Mouse (Mus musculus) inflammation-experienced regulatory T-cells, adult 16 weeks (primary cell): ENCODE data around the gene Asna1. TPM values are rescaled to one million over a fixed set of nuclear protein-coding genes. Genes with fewer than 3 reads are reported as not detected.

ENCODE experiments used
- polyA plus RNA-seq: library from polyadenylated mRNA; unstranded; fragments of 100-300 nt; shearing (Covaris generic); gene quantifications from one replicate; pipeline ENCODE4 v1.2.1, GENCODE M21; 2017

Gene Asna1
- polyA plus RNA-seq: 40.2 TPM

GRCm38 (mm10) chr8:85025098-85025932, at the start of gene Asna1:
Asna1 (minus strand) TSS chr8:85025281.

GRCm38 (mm10) chr8:85071514-85072281, 46.6 kb upstream of the Asna1 start, which contains the start of gene Dhps:
Dhps (plus strand) TSS chr8:85071757.

GRCm38 (mm10) chr8:85067982-85068381, 42.9 kb upstream of the Asna1 start, which contains the start of gene Gm5741:
Gm5741 (minus strand) TSS chr8:85067982.

GRCm38 (mm10) chr8:85059879-85060616, 35.0 kb upstream of the Asna1 start, which contains the start of gene Fbxw9:
Fbxw9 (plus strand) TSS chr8:85060055.

GRCm38 (mm10) chr8:85036718-85037365, 11.8 kb upstream of the Asna1 start, which contains the start of gene Tnpo2:
Tnpo2 (plus strand) TSS chr8:85036915.

GRCm38 (mm10) chr8:85026670-85027515, 1.8 kb upstream of the Asna1 start, which contains the start of gene Trir:
Trir (plus strand) TSS chr8:85026823.

GRCm38 (mm10) chr8:85014431-85014830, 10.7 kb downstream of the Asna1 start, which contains the start of gene Best2:
Best2 (minus strand) TSS chr8:85014531.

GRCm38 (mm10) chr8:84990349-84990748, 34.7 kb downstream of the Asna1 start, which contains the start of gene Hook2:
Hook2 (plus strand) TSS chr8:84990603.

DNA sequence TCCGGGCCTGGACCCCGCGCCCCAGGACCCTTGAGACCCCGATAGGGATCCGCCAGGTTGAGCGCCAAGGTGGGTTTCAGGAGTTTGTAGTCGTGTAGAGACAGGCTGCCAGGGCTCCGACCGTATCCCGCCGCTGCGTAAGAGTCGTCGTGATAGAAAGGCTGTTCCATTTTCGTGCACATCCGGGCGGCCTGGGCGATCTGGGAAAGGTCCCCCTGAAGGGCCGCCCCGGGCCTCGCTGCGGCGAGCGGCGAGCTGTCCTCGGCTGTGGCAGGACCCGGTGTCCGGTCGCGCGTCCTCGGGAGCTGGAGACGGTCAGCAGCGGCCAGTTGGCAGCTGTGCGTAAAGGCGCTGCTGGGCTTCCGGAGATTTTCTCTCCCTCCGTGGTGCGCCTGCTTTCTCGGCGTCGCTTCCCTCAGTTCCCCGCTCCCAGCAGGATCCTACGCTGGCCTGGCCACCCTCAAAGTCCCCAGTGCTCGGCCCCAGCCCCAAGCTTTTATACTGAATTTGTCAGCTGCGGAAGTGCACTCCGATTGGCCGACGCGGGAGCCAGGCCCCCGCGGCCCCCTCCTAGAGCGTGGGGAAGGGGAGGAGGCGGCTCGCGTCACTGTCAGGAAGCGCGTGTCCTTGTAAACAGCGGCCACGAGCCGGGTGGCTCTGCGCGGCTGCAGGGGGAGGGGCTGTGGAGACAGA, 46.7 kb downstream of the Asna1 start, which contains the start of gene Junb:
Gene Junb (minus strand): TSS at position 471 of the 693 bp plus-strand sequence.

DNA sequence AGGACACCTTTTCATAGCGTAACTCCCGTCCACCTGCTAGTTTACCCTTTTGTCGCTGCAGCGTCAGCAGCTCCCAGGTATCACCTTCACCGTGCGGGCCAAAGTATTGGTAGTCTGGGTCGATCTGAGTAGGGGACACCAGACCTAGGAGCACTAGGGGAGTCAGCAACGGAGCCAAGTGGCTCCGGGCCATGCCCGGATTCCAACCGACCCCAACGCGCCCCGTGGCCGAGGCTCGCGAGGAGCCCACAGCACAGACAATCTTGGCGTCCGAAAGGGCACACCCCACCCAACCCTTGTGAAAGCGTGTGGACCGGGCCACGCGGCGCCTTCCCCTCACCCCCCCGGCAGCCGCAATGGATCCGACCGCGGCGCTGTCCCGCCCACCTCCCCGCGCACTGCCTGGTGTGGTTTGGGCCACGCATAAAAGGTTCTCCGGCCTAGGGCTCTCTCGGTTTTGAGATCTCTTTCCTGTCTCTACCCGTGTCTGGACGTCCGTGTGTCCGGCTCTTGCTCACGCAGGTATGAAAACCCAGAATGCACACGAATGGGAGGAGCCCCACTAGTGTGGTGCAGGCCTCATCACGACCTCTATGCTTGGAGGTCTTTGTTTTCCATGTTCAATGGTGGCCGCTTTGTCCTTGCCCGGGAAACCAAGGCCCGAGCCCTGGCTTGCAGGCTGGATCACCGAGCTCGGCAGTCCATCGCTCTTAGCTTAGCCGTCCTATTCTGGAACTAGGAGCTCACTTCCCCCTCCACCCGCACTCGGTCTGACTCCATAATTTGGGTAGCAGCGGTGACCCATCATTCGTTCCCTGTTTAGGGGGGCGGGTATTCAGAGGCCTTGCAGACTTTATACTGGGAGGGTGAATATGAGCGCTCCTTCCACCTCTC, 55.6 kb downstream of the Asna1 start, which contains the start of the genes Gm49661, Prdx2 and Rnaseh2a:
Gene Gm49661 (minus strand): TSS at position 193 of the 894 bp plus-strand sequence.
Gene Prdx2 (plus strand): TSS at position 347 of the 894 bp plus-strand sequence.
Gene Rnaseh2a (minus strand): TSS at position 527 of the 894 bp plus-strand sequence.

Other genes with a start within 250 kb of the Asna1 start
- 3.4 TPM for gene Nfix, start 224.9 kb downstream of the Asna1 start, polyA plus RNA-seq
- 9.0 TPM for gene Dand5, start 202.5 kb downstream of the Asna1 start, polyA plus RNA-seq
- 30.6 TPM for gene Gadd45gip1, start 193.8 kb downstream of the Asna1 start, polyA plus RNA-seq
- gene Rad23a, start 184.6 kb downstream of the Asna1 start, polyA plus RNA-seq: 211 TPM
- 499 TPM for gene Calr, start 178.3 kb downstream of the Asna1 start, polyA plus RNA-seq
- gene Farsa, start 168.3 kb downstream of the Asna1 start, polyA plus RNA-seq: 111 TPM
- gene Syce2, start 153.2 kb downstream of the Asna1 start, polyA plus RNA-seq: 8.3 TPM
- 37.3 TPM for gene Gcdh, start 131.4 kb downstream of the Asna1 start, polyA plus RNA-seq
- gene Klf1, start 123.4 kb downstream of the Asna1 start, polyA plus RNA-seq: 0.32 TPM
- gene Dnase2a, start 116.7 kb downstream of the Asna1 start, polyA plus RNA-seq: 21.8 TPM
- 1.5 TPM for gene Mast1, start 87.9 kb downstream of the Asna1 start, polyA plus RNA-seq
- gene Rtbdn, start 78.3 kb downstream of the Asna1 start, polyA plus RNA-seq: 0.24 TPM
- gene Gm49661, start 55.8 kb downstream of the Asna1 start, polyA plus RNA-seq: not detected
- 247 TPM for gene Prdx2, start 55.7 kb downstream of the Asna1 start, polyA plus RNA-seq
- gene Rnaseh2a, start 55.5 kb downstream of the Asna1 start, polyA plus RNA-seq: 101 TPM
- gene Junb, start 46.6 kb downstream of the Asna1 start, polyA plus RNA-seq: 568 TPM
- gene Hook2, start 34.7 kb downstream of the Asna1 start, polyA plus RNA-seq: 10.4 TPM
- not detected for gene Best2, start 10.8 kb downstream of the Asna1 start, polyA plus RNA-seq
- gene Trir, start 1.5 kb upstream of the Asna1 start, polyA plus RNA-seq: 202 TPM
- gene Tnpo2, start 11.6 kb upstream of the Asna1 start, polyA plus RNA-seq: 49.4 TPM
- gene Fbxw9, start 34.8 kb upstream of the Asna1 start, polyA plus RNA-seq: 9.1 TPM
- gene Gm5741, start 42.7 kb upstream of the Asna1 start, polyA plus RNA-seq: 2.4 TPM
- 82.7 TPM for gene Dhps, start 46.5 kb upstream of the Asna1 start, polyA plus RNA-seq
- gene Wdr83os, start 55.5 kb upstream of the Asna1 start, polyA plus RNA-seq: 178 TPM
- gene Wdr83, start 56.0 kb upstream of the Asna1 start, polyA plus RNA-seq: 40.6 TPM
- 177 TPM for gene Man2b1, start 58.0 kb upstream of the Asna1 start, polyA plus RNA-seq
- not detected for gene Zfp791, start 97.8 kb upstream of the Asna1 start, polyA plus RNA-seq
- not detected for gene Cks1brt, start 126.6 kb upstream of the Asna1 start, polyA plus RNA-seq
- gene Olfr371, start 200.7 kb upstream of the Asna1 start, polyA plus RNA-seq: not detected